8 mouse cellular contexts compared by ENCODE assay signal in genomic region chr2:35109924-35110304, GRCm38 (mm10). TPM values are rescaled to one million over a fixed set of nuclear protein-coding genes. Genes with fewer than 3 reads are reported as not detected.
DNase-seq lines count a peak whose midpoint lies in the region; ATAC-seq and TF ChIP-seq lines count a peak whose summit lies in the region.

No protein-coding gene starts in this region.

- no peak for TF ChIP-seq CTCF in lung, adult 2 months (IDR thresholded peaks at IDR 0.05; ENCODE audit: insufficient read depth, low read length)
- TF ChIP-seq CTCF in small intestine, adult 2 months (IDR thresholded peaks at IDR 0.05; ENCODE audit: extremely low read depth, insufficient read length, insufficient replicate concordance, low read depth, low read length), result no peak

- H3K36me3 ChIP-seq in embryonic facial prominence, embryonic 13.5 days, result 0 out of 2 replicates have a peak, but pooled peaks cover 2% of the 10 kb centered on the region
- H3K36me3 ChIP-seq in limb, embryonic 13.5 days, result peaks cover 1% of the 10 kb centered on the region; the same call in 1 of the 2 replicates
- H3K36me3 ChIP-seq in small intestine, adult 2 months (ENCODE audit: control insufficient read depth, insufficient read depth, low read length), result peaks cover 1% of the 10 kb centered on the region

- H3K9me3 ChIP-seq in embryonic facial prominence, embryonic 13.5 days, result no peaks in the 10 kb centered on the region
- H3K9me3 ChIP-seq in limb, embryonic 13.5 days, result no peaks in the 10 kb centered on the region

- peak overlapping the region; percentile 85 for H3K27ac ChIP-seq in embryonic facial prominence, embryonic 13.5 days
- H3K27ac ChIP-seq in limb, embryonic 13.5 days, result no peak overlapping the region; the same call in 1 of the 2 replicates
- peak overlapping the region; percentile 39 for H3K27ac ChIP-seq in small intestine, adult 2 months (ENCODE audit: insufficient read depth, low read depth, low read length)

- peaks cover 3% of the 10 kb centered on the region for H3K4me1 ChIP-seq in lung, adult 2 months (ENCODE audit: control insufficient read depth, insufficient read depth, low read length)
- no peaks in the 10 kb centered on the region for H3K4me1 ChIP-seq in embryonic facial prominence, embryonic 13.5 days
- 0 out of 2 replicates have a peak, but pooled peaks cover 4% of the 10 kb centered on the region for H3K4me1 ChIP-seq in limb, embryonic 13.5 days
- no peaks in the 10 kb centered on the region for H3K4me1 ChIP-seq in small intestine, adult 2 months (ENCODE audit: control insufficient read depth, insufficient read depth, insufficient read length, low read length)

- WGBS in lung, adult 2 months, result 2% methylated on average over 13 of the region's 13 CpGs
- 2% methylated on average over 13 of the region's 13 CpGs for WGBS in embryonic facial prominence, embryonic 13.5 days
- 3% methylated on average over 13 of the region's 13 CpGs for WGBS in limb, embryonic 13.5 days
- 1% methylated on average over 13 of the region's 13 CpGs for WGBS in small intestine, adult 2 months

- H3K27me3 ChIP-seq in embryonic facial prominence, embryonic 13.5 days, result no peaks in the 10 kb centered on the region
- no peaks in the 10 kb centered on the region for H3K27me3 ChIP-seq in limb, embryonic 13.5 days
- H3K27me3 ChIP-seq in small intestine, adult 2 months (ENCODE audit: control insufficient read depth, insufficient read depth, low read length), result no peaks in the 10 kb centered on the region

- no peak for DNase-seq in lung, adult 2 months
- DNase-seq in lung, postnatal 14 days, result no peak
- DNase-seq in thymus, postnatal 25 days, result no peak
- DNase-seq in cerebellum, adult 9-10 months, result no peak
- no peak for DNase-seq in kidney, adult 18-20 months

- no peak for TF ChIP-seq POLR2A in lung, adult 2 months (IDR thresholded peaks at IDR 0.05; ENCODE audit: borderline replicate concordance, extremely low read depth, low read depth, low read length)
- TF ChIP-seq POLR2A in small intestine, adult 2 months (IDR thresholded peaks at IDR 0.05; ENCODE audit: low read depth, low read length), result no peak

- peak overlapping the region; percentile 71 for H3K4me2 ChIP-seq in embryonic facial prominence, embryonic 13.5 days
- H3K4me2 ChIP-seq in limb, embryonic 13.5 days (replicated peaks), result peak overlapping the region; percentile 74

- peak overlapping the region; percentile 78 for H3K9ac ChIP-seq in embryonic facial prominence, embryonic 13.5 days
- H3K9ac ChIP-seq in limb, embryonic 13.5 days, result peak overlapping the region; percentile 73

- ATAC-seq in embryonic facial prominence, embryonic 13.5 days (ENCODE audit: insufficient number of reproducible peaks, insufficient read depth, low FRiP score, low TSS enrichment, low read depth), result no peak
- ATAC-seq in limb, embryonic 13.5 days (ENCODE audit: low FRiP score, low read depth), result no peak

- H3K4me3 ChIP-seq in lung, adult 2 months (replicated peaks; ENCODE audit: extremely low read depth, low read depth, low read length), result peak overlapping the region; percentile 95
- H3K4me3 ChIP-seq in embryonic facial prominence, embryonic 13.5 days, result peak overlapping the region; percentile 84
- H3K4me3 ChIP-seq in limb, embryonic 13.5 days, result peak overlapping the region; percentile 77
- H3K4me3 ChIP-seq in small intestine, adult 2 months (ENCODE audit: low read depth, low read length), result peak overlapping the region; percentile 80

RNA-seq across cellular contexts. Expression of gene Cntrl, which starts 0.6 kb away (rescaled TPM):
- 10.3 and 14.9 TPM in 2 replicates for polyA plus RNA-seq in lung, adult 2 months (2012; rRNA removed)
- 32.1 and 32.3 TPM in 2 replicates for polyA plus RNA-seq in embryonic facial prominence, embryonic 13.5 days (2015; fragmentation: Nextera tagmentation; extraction: Ambion mirVana)
- polyA plus RNA-seq in limb, embryonic 13.5 days (2015; fragmentation: Nextera tagmentation; extraction: Ambion mirVana), result 27.2 and 27.3 TPM in 2 replicates
- 3.0 and 5.2 TPM in 2 replicates for polyA plus RNA-seq in small intestine, adult 2 months (2012; rRNA removed)

RNA-seq across cellular contexts. Expression of gene AI182371, which starts 8.6 kb away (rescaled TPM):
- polyA plus RNA-seq in lung, adult 2 months (2012; rRNA removed), result 0.80 and 1.3 TPM in 2 replicates
- polyA plus RNA-seq in embryonic facial prominence, embryonic 13.5 days (2015; fragmentation: Nextera tagmentation; extraction: Ambion mirVana), result 0.30 and 0.61 TPM in 2 replicates
- polyA plus RNA-seq in limb, embryonic 13.5 days (2015; fragmentation: Nextera tagmentation; extraction: Ambion mirVana), result 0.28 and 0.60 TPM in 2 replicates
- polyA plus RNA-seq in small intestine, adult 2 months (2012; rRNA removed), result 0.22 TPM in 1 of 2 replicates, not detected in the other

RNA-seq across cellular contexts. Expression of gene Hc, which starts 48.7 kb away (rescaled TPM):
- 106 and 168 TPM in 2 replicates for polyA plus RNA-seq in lung, adult 2 months (2012; rRNA removed)
- 0.52 TPM in 1 of 2 replicates, not detected in the other for polyA plus RNA-seq in embryonic facial prominence, embryonic 13.5 days (2015; fragmentation: Nextera tagmentation; extraction: Ambion mirVana)
- 0.10 TPM in 1 of 2 replicates, not detected in the other for polyA plus RNA-seq in limb, embryonic 13.5 days (2015; fragmentation: Nextera tagmentation; extraction: Ambion mirVana)
- not detected in 2 replicates for polyA plus RNA-seq in small intestine, adult 2 months (2012; rRNA removed)

Comparison
In these comparisons a context has a peak if more than half of its experiments do, and no peak if none do; other contexts are left out.
1. RNA of gene Hc, which starts 48.7 kb away (polyA plus RNA-seq): 106 to 168 TPM in lung, adult 2 months; 0.10 TPM in limb, embryonic 13.5 days, 0.52 TPM in embryonic facial prominence, embryonic 13.5 days and not detected in small intestine, adult 2 months; every median in the first group is over 10 times any median in the second.
2. Peak in every context shown above with its lines, with median percentiles within 50 percentile points of each other: H3K4me3 ChIP-seq.